ENCODE assay signal across 14 mouse cellular contexts in the genomic region with DNA sequence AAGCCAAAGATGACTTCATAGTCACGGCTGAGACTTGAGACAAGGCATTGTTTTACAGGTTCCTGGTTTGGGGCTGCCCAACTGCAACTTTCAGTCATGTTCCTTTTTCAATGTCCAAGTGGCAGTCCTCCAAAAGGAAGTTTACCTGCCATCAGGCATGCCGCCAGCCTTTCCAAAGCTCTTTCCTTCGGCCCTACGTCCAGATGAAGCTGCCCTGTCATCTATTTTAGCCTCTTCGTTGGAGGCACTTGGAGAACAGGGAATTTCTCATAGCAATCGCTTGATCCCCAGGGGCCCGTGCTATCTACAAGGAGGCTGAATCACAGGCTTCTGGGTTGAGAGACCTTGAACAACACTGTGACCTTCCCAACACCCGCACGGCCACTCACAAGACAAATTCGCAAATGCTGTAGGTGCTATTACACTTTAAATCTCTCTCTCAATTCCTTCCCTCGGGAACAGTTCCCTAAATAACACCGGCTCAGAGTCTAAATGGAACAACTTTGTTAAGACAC.
DNase-seq lines count a peak whose midpoint lies in the region; ATAC-seq and TF ChIP-seq lines count a peak whose summit lies in the region.
"Had no signal": no experiment of that assay in that cellular context is flagged by ENCODE, and none has a peak within 500 bp of the region (broad histone marks: within the 10 kb centered on the region; RNA-seq: fewer than 3 reads in every experiment).

No protein-coding gene starts in this region.

- H3K27me3 ChIP-seq in heart, embryonic 12.5 days (replicated peaks), result no peaks in the 10 kb centered on the region
- H3K27me3 ChIP-seq in forebrain, embryonic 13.5 days, result no peaks in the 10 kb centered on the region
- H3K27me3 ChIP-seq in thymus, adult 2 months (ENCODE audit: control insufficient read depth, insufficient read depth, low read length), result no peaks in the 10 kb centered on the region

- H3K9ac ChIP-seq in heart, embryonic 12.5 days, result no peak overlapping the region
- no peak overlapping the region for H3K9ac ChIP-seq in forebrain, embryonic 13.5 days
- H3K9ac ChIP-seq: forebrain, postnatal 0 days had no signal

- H3K4me2 ChIP-seq in heart, embryonic 12.5 days, result no peak overlapping the region
- H3K4me2 ChIP-seq in forebrain, embryonic 13.5 days, result no peak overlapping the region
- H3K4me2 ChIP-seq: liver, embryonic 11.5 days had no signal

- no peak for TF ChIP-seq POLR2A in thymus, adult 2 months (IDR thresholded peaks at IDR 0.05; ENCODE audit: control insufficient read depth, extremely low read depth, insufficient read depth, low read length, poor library complexity)

- no peak for TF ChIP-seq CTCF in thymus, adult 2 months (IDR thresholded peaks at IDR 0.05; ENCODE audit: borderline replicate concordance, control insufficient read depth, extremely low read depth, insufficient read depth, low read length, poor library complexity)

- no peaks in the 10 kb centered on the region for H3K36me3 ChIP-seq in heart, embryonic 12.5 days
- no peaks in the 10 kb centered on the region for H3K36me3 ChIP-seq in forebrain, embryonic 13.5 days (ENCODE audit: poor library complexity, severe bottlenecking)
- H3K36me3 ChIP-seq in thymus, adult 2 months (ENCODE audit: control insufficient read depth, insufficient read depth, low read length), result no peaks in the 10 kb centered on the region

- 55% methylated on average over 12 of the region's 12 CpGs for WGBS in heart, embryonic 12.5 days
- WGBS in large intestine, adult 2 months, result 52% methylated on average over 12 of the region's 12 CpGs
- WGBS in forebrain, embryonic 13.5 days, result 90% methylated on average over 12 of the region's 12 CpGs
- 93% methylated on average over 12 of the region's 12 CpGs for WGBS in thymus, adult 2 months

- H3K4me3 ChIP-seq in heart, embryonic 12.5 days, result no peak overlapping the region
- no peak overlapping the region for H3K4me3 ChIP-seq in forebrain, embryonic 13.5 days
- H3K4me3 ChIP-seq in thymus, adult 2 months (ENCODE audit: control insufficient read depth, insufficient read depth, low read length), result no peak overlapping the region

- H3K4me1 ChIP-seq in heart, embryonic 12.5 days (replicated peaks), result peaks cover 7% of the 10 kb centered on the region; the same call in 1 of the 2 replicates
- no peaks in the 10 kb centered on the region for H3K4me1 ChIP-seq in forebrain, embryonic 13.5 days
- no peaks in the 10 kb centered on the region; the same call in 1 of the 2 replicates for H3K4me1 ChIP-seq in thymus, adult 2 months (replicated peaks; ENCODE audit: control insufficient read depth, insufficient read depth, low read length)

- H3K9me3 ChIP-seq in heart, embryonic 12.5 days (replicated peaks), result no peaks in the 10 kb centered on the region
- H3K9me3 ChIP-seq in forebrain, embryonic 13.5 days (replicated peaks), result no peaks in the 10 kb centered on the region

- H3K27ac ChIP-seq in heart, embryonic 12.5 days (ENCODE audit: poor library complexity, severe bottlenecking), result no peak overlapping the region
- no peak overlapping the region for H3K27ac ChIP-seq in forebrain, embryonic 13.5 days
- no peak overlapping the region for H3K27ac ChIP-seq in thymus, adult 2 months (ENCODE audit: control insufficient read depth, insufficient read depth, low read length)

- no peak for ATAC-seq in heart, embryonic 12.5 days (ENCODE audit: insufficient number of reproducible peaks, low FRiP score)
- no peak for ATAC-seq in forebrain, embryonic 13.5 days
- ATAC-seq: forebrain, postnatal 0 days; inflammation-experienced regulatory T-cells, adult 6 months had no signal

- peak; percentile 94 for DNase-seq in heart, adult 11 months
- peak; percentile 18 for DNase-seq in ovary, postnatal 36 days (ENCODE audit: low spot score)
- no peak for DNase-seq in ovary, postnatal 10 days (ENCODE audit: low spot score)
- DNase-seq in heart, adult 8-10 months (ENCODE audit: low spot score), result peak; percentile 40
- DNase-seq in large intestine, adult 2 months (ENCODE audit: low read depth, low spot score), result peak; percentile 13
- DNase-seq in thymus, adult 2 months, result no peak
- DNase-seq: forebrain, postnatal 0 days; gastrocnemius, postnatal 36 days; midbrain, embryonic 14.5 days; thymus, postnatal 25 days had no signal

Comparison
In these comparisons a context has a peak if more than half of its experiments do, and no peak if none do; other contexts are left out.
1. DNase-seq: peak in heart, adult 11 months (single experiment), ovary, postnatal 36 days (single experiment), heart, adult 8-10 months (single experiment) and large intestine, adult 2 months (single experiment); none in ovary, postnatal 10 days (single experiment) and thymus, adult 2 months (single experiment).